Mouse (Mus musculus) lung, adult 2 months (tissue): Measurements from ENCODE around the gene Tlr9. TPM values are rescaled to one million over a fixed set of nuclear protein-coding genes. Genes with fewer than 3 reads are reported as not detected.

Experiments
- DNase-seq: peaks from one replicate; pipeline ENCODE4 v3.0.0; 2022
- H3K4me1 ChIP-seq: fragments of 200-500 bp; 2 replicates; pipeline ENCODE4 v1.6.1; 2011; ENCODE audit warnings: low read length; ENCODE audit not compliant: control insufficient read depth, insufficient read depth
- H3K4me3 ChIP-seq: fragments of 200-500 bp; replicated peaks from 2 replicates; pipeline ENCODE3; 2011; ENCODE audit warnings: low read depth, mild to moderate bottlenecking, control low read depth, low read length; ENCODE audit errors: extremely low read depth
- CTCF ChIP-seq: fragments of 200-500 bp; IDR thresholded peaks from 2 replicates; pipeline ENCODE4 v1.5.1; 2011; ENCODE audit warnings: mild to moderate bottlenecking, low read length, control low read depth; ENCODE audit not compliant: insufficient read depth
- POLR2A ChIP-seq: fragments of 200-500 bp; IDR thresholded peaks from 2 replicates; pipeline ENCODE4 v1.6.1; 2011; ENCODE audit warnings: low read depth, mild to moderate bottlenecking, control low read depth, low read length, borderline replicate concordance; ENCODE audit errors: extremely low read depth
- WGBS: fragments of 180-500 bp; shearing (Covaris S2); methylation state at CpG from one replicate; pipeline ENCODE4 v1.1.7; 2018; 5-methylcytosine and 5-hydroxymethylcytosine counted together
- polyA plus RNA-seq: library from polyadenylated mRNA; depleted of rRNA; stranded (reverse); fragments of >200 nt; gene quantifications from 2 replicates; pipeline ENCODE4 v1.2.3, GENCODE M21; 2012; rRNA removed

Tlr9 gene
- polyA plus RNA-seq, 1 experiment = 6.4 TPM

GRCm38 (mm10) chr9:106273791-106274190, 51.4 kb downstream of the Tlr9 start:
- peaks cover 2% of the 10 kb centered on the region for H3K4me1 ChIP-seq
- TF ChIP-seq POLR2A (no peak), CTCF (no peak)
- DNase-seq = no peak
- no peak overlapping the region for H3K4me3 ChIP-seq
- WGBS = 53% methylated on average over 4 of the region's 4 CpGs

GRCm38 (mm10) chr9:106274652-106275180, 52.3 kb downstream of the Tlr9 start:
- no peak for DNase-seq
- no peak overlapping the region for H3K4me3 ChIP-seq
- 62% methylated on average over 8 of the region's 8 CpGs for WGBS
- peaks cover 2% of the 10 kb centered on the region for H3K4me1 ChIP-seq
- TF ChIP-seq CTCF (no peak), POLR2A (no peak)

GRCm38 (mm10) chr9:106275806-106276205, 53.4 kb downstream of the Tlr9 start:
- TF ChIP-seq POLR2A (no peak), CTCF (no peak)
- Histone ChIP-seq H3K4me1 (peaks cover 3% of the 10 kb centered on the region), H3K4me3 (no peak overlapping the region)
- no peak for DNase-seq
- 50% methylated on average over 1 of the region's 1 CpGs for WGBS

Other genes starting within 250 kb of the Tlr9 start
- 0.32 and 0.56 TPM in 2 replicates for gene Col6a4, start 125.8 kb upstream of the Tlr9 start, polyA plus RNA-seq
- 1.7 and 2.6 TPM in 2 replicates for gene Glyctk, start 64.5 kb upstream of the Tlr9 start, polyA plus RNA-seq
- 47.3 and 49.1 TPM in 2 replicates for gene Wdr82, start 51.7 kb upstream of the Tlr9 start, polyA plus RNA-seq
- gene Ppm1m, start 22.9 kb upstream of the Tlr9 start, polyA plus RNA-seq = 60.7 and 67.3 TPM in 2 replicates
- gene Twf2, start 19.5 kb upstream of the Tlr9 start, polyA plus RNA-seq = 60.9 and 69.0 TPM in 2 replicates
- gene Alas1, start 26.1 kb downstream of the Tlr9 start, polyA plus RNA-seq = 443 and 458 TPM in 2 replicates
- 5.7 and 7.9 TPM in 2 replicates for gene Poc1a, start 58.5 kb downstream of the Tlr9 start, polyA plus RNA-seq
- 223 and 262 TPM in 2 replicates for gene Dusp7, start 146.0 kb downstream of the Tlr9 start, polyA plus RNA-seq
- gene Rpl29, start 206.9 kb downstream of the Tlr9 start, polyA plus RNA-seq = 288 and 319 TPM in 2 replicates
- gene Acy1, start 215.7 kb downstream of the Tlr9 start, polyA plus RNA-seq = 6.5 and 10.0 TPM in 2 replicates
- gene Abhd14b, start 224.9 kb downstream of the Tlr9 start, polyA plus RNA-seq = 80.0 and 80.9 TPM in 2 replicates
- gene Abhd14a, start 225.1 kb downstream of the Tlr9 start, polyA plus RNA-seq = 27.2 and 34.4 TPM in 2 replicates
- gene Pcbp4, start 230.7 kb downstream of the Tlr9 start, polyA plus RNA-seq = 68.5 and 70.7 TPM in 2 replicates
- 0.19 and 0.50 TPM in 2 replicates for gene Gpr62, start 243.3 kb downstream of the Tlr9 start, polyA plus RNA-seq